Mouse (Mus musculus) G1E (cell line): Measurements from ENCODE around the gene Map4.

Experiments used
- CTCF ChIP-seq: IDR thresholded peaks from 2 replicates; pipeline ENCODE4 v1.5.1; 2012; ENCODE audit warnings: low read depth, low read length, inconsistent platforms, mixed read lengths
- GATA1 ChIP-seq: IDR thresholded peaks from 2 replicates; pipeline ENCODE4 v1.6.1; 2012; ENCODE audit warnings: borderline replicate concordance, low read length, inconsistent platforms, mixed read lengths
- GATA2 ChIP-seq: IDR thresholded peaks from 2 replicates; pipeline ENCODE4 v1.6.1; 2012; ENCODE audit warnings: low read depth, low read length, inconsistent platforms, borderline replicate concordance

- no peak for TF ChIP-seq GATA2
- TF ChIP-seq CTCF: no peak
- no peak for TF ChIP-seq GATA1
Observed at GRCm38 (mm10) chr9:109969181-109969580, 37.9 kb downstream of the Map4 start.
